Mouse (Mus musculus): ENCODE data around the gene Plcb1. TPM values are rescaled to one million over a fixed set of nuclear protein-coding genes. Genes with fewer than 3 reads are reported as not detected.
A peak's percentile ranks its signal among the peaks of the same experiment; 100 is the strongest.

Plcb1 gene
- polyA plus RNA-seq, 1 experiment, result 0.55 TPM

DNA sequence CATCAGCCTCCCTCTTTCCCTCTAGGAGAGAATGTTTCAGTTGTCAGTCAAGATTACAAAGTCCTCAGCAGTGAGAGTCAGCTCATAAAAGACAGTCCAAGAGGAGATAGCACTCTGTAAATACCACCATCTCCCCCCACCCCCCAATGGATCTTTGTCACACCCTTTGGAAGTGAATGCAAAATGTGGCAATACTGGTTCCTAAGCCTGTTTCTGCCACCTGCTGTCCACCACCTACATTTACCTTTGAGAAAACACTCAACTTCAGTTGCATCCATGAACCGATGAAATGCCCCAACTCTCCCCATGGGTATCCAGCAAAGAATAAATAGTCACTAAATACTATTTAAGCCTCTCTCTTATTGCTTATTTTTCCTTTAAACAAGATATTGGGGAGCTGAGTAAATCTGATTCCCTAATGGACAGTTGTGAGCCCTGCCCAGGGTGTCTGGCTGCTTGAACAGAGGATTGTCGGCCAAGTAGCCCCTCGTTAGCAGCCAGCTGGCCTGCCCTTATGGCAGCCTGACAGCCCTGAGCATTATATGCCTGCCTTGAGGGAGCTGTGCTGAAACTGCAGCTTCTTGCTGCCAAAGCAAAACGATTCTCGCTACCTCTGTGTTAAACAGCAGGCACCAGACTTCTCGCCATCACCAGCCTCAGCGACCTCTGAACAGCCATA, 537.5 kb downstream of the Plcb1 start:
- no peaks in the 10 kb centered on the region for H3K27me3 ChIP-seq (ENCODE audit: control insufficient read depth, insufficient read depth, insufficient read length)
- no peaks in the 10 kb centered on the region for H3K79me3 ChIP-seq (ENCODE audit: low read depth)
- H3K36me3 ChIP-seq (ENCODE audit: control insufficient read depth, insufficient read depth), result no peaks in the 10 kb centered on the region
- no peak overlapping the region for H3ac ChIP-seq (ENCODE audit: control insufficient read depth, insufficient read length, low read depth)
- TF ChIP-seq MAX (IDR thresholded peaks at IDR 0.05) (no peak), MYOG (IDR thresholded peaks at IDR 0.05; ENCODE audit: control insufficient read depth, extremely low read depth, insufficient read length) (no peak), CEBPB (IDR thresholded peaks at IDR 0.05; ENCODE audit: low read depth) (no peak)
- H3K4me3 ChIP-seq (ENCODE audit: insufficient read depth, poor library complexity, severe bottlenecking), result no peak overlapping the region
- H3K79me2 ChIP-seq (ENCODE audit: control insufficient read depth, insufficient read depth), result no peaks in the 10 kb centered on the region

DNA sequence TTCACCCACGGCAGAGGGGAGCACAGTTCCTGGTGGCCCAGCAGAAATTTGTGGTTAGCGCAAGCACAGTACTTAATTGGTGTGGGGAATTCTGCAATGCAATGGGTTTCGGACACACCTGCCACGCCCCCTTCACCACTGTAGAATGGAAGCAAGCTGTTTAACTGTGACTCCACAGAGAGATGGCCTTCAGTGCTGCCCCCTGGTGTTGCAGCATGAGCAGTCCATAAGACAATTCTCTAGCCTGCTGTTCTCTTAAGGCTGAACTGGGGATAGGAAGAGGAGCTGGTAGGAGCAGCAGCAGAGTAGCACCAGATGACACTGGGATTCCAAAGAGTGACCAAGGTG, 538.1 kb downstream of the Plcb1 start:
- no peak overlapping the region for H3K4me3 ChIP-seq (ENCODE audit: insufficient read depth, poor library complexity, severe bottlenecking)

DNA sequence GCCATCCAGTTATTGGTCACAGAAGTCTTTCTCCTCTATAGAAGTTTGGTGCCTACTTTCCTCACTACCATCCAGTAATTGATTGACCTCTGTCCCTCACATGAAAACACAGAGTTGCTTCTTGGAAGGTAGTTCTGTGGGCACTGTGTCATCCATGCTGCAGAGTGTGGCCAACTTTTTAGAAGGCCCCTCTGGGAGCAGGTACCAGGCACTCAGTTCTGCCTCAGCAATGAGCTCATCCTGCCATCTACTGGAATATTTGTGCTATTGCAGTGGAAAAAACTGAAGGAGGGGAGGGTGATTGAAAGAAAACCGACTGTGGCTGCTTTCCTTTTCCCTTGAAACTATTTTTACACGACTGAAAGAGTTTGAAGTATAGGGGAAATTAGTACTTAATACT, 542.9 kb downstream of the Plcb1 start:
- H3K36me3 ChIP-seq (ENCODE audit: control insufficient read depth, insufficient read depth), result no peaks in the 10 kb centered on the region
- H3ac ChIP-seq (ENCODE audit: control insufficient read depth, insufficient read length, low read depth), result no peak overlapping the region
- no peaks in the 10 kb centered on the region for H3K27me3 ChIP-seq (ENCODE audit: control insufficient read depth, insufficient read depth, insufficient read length)
- no peak overlapping the region for H3K4me3 ChIP-seq (ENCODE audit: insufficient read depth, poor library complexity, severe bottlenecking)
- TF ChIP-seq CTCF (IDR thresholded peaks at IDR 0.05; ENCODE audit: control insufficient read depth, insufficient read depth, insufficient read length), result peak; percentile 50
- TF ChIP-seq CEBPB (IDR thresholded peaks at IDR 0.05; ENCODE audit: low read depth), result no peak
- no peaks in the 10 kb centered on the region for H3K79me2 ChIP-seq (ENCODE audit: control insufficient read depth, insufficient read depth)
- H3K79me3 ChIP-seq (ENCODE audit: low read depth), result no peaks in the 10 kb centered on the region

More for the DNA sequence above, 538.1 kb downstream of the Plcb1 start:
- Histone ChIP-seq H3K36me3 (ENCODE audit: control insufficient read depth, insufficient read depth) (no peaks in the 10 kb centered on the region), H3K79me2 (ENCODE audit: control insufficient read depth, insufficient read depth) (no peaks in the 10 kb centered on the region), H3K79me3 (ENCODE audit: low read depth) (no peaks in the 10 kb centered on the region), H3K27me3 (ENCODE audit: control insufficient read depth, insufficient read depth, insufficient read length) (no peaks in the 10 kb centered on the region), H3ac (ENCODE audit: control insufficient read depth, insufficient read length, low read depth) (no peak overlapping the region)
- TF ChIP-seq CTCF (IDR thresholded peaks at IDR 0.05; ENCODE audit: control insufficient read depth, insufficient read depth, insufficient read length) (peak; percentile 41), USF1 (IDR thresholded peaks at IDR 0.05; ENCODE audit: low read depth) (no peak)

DNA sequence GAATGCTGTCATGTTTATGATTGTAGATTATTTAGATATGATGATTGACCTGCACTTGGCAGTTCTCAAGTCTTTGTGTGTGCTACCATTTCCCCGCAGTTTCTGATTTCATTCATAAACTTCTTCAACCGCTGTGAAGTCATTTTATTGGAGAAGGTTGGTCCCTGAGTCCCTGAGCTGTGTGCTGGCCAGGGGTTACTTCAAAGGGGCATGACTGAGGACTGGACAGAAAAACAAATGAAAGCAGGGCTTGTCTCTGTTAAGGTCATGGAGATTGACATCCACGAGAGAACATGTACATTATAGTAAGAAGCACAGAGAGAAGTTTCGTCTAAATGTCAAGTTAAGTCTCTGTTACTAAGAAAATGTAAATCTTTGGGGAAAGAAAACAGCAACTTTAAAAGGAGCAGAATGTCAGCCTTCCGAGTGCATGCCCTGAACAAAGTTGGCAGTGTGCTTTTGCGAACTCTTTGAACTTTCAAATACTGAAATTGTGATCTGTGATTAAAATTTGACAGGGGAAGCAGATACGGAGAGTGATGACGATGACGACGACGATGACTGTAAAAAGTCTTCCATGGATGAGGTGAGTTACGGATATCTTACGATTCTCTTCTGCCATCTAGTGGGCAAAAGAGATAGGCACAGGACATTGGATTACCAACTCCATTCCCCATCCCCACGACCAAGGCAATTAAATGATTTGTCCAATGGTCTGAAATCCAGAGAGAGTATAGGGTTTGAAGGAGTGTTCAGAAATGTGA, 544.1 kb downstream of the Plcb1 start:
- H3K36me3 ChIP-seq (ENCODE audit: control insufficient read depth, insufficient read depth), result no peaks in the 10 kb centered on the region
- no peak overlapping the region for H3K4me3 ChIP-seq (ENCODE audit: insufficient read depth, poor library complexity, severe bottlenecking)

DNA sequence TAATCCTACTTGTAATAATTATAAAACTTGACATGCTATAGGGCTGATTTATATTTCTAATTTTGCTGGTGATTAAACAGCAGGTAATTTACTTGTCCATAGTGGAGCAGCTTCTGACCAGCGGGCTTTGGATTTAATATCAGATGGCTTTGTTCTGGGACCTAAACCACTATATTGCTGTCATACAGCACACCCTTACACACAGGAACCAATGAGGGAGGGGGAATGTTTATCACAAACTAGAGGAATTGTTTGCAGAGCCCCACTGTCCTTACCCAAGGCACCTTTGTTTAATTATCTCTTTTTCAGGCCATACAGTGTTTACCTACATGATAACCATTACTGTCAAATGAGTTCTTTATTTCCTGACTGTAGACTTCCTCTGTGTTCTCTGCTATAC, 546.0 kb downstream of the Plcb1 start:
- no peak for TF ChIP-seq MAX (IDR thresholded peaks at IDR 0.05)
- no peak for TF ChIP-seq USF1 (IDR thresholded peaks at IDR 0.05; ENCODE audit: low read depth)
- no peak for TF ChIP-seq MYOG (IDR thresholded peaks at IDR 0.05; ENCODE audit: control insufficient read depth, extremely low read depth, insufficient read length)
- no peak for TF ChIP-seq CEBPB (IDR thresholded peaks at IDR 0.05; ENCODE audit: low read depth)
- TF ChIP-seq CTCF (IDR thresholded peaks at IDR 0.05; ENCODE audit: control insufficient read depth, insufficient read depth, insufficient read length), result no peak
- TF ChIP-seq FOSL1 (IDR thresholded peaks at IDR 0.05; ENCODE audit: insufficient read depth, low read length, poor library complexity, severe bottlenecking), result no peak
- TF ChIP-seq MYOD1 (IDR thresholded peaks at IDR 0.05; ENCODE audit: control insufficient read depth, insufficient read length, low read depth), result no peak

More for the DNA sequence above, 544.1 kb downstream of the Plcb1 start:
- TF ChIP-seq MYOD1 (IDR thresholded peaks at IDR 0.05; ENCODE audit: control insufficient read depth, insufficient read length, low read depth) (no peak), CTCF (IDR thresholded peaks at IDR 0.05; ENCODE audit: control insufficient read depth, insufficient read depth, insufficient read length) (peak; percentile 50), MYOG (IDR thresholded peaks at IDR 0.05; ENCODE audit: control insufficient read depth, extremely low read depth, insufficient read length) (no peak)
- H3K79me3 ChIP-seq (ENCODE audit: low read depth), result no peaks in the 10 kb centered on the region
- no peaks in the 10 kb centered on the region for H3K79me2 ChIP-seq (ENCODE audit: control insufficient read depth, insufficient read depth)
- H3K27me3 ChIP-seq (ENCODE audit: control insufficient read depth, insufficient read depth, insufficient read length), result no peaks in the 10 kb centered on the region
- no peak overlapping the region for H3ac ChIP-seq (ENCODE audit: control insufficient read depth, insufficient read length, low read depth)

DNA sequence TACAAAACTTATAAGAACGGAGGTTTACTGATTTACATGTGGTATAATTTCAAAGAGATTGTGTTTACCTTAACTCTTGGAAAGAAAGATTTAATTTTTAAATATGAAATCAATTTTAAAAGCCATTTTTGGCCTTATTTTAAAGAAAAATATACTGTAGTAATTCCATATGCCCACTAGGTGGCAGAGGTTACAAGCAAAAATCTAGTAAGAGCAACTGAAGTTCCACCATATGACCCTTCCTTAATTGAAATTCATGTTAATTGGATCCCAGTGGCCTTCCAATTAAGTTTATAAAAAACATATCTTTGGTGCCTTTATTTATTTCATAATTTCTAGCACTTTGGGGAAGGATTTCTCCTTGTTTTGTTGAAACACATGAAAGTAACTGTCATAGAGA, 570.4 kb downstream of the Plcb1 start:
- no peaks in the 10 kb centered on the region for H3K27me3 ChIP-seq (ENCODE audit: control insufficient read depth, insufficient read depth, insufficient read length)

More for the DNA sequence above, 546.0 kb downstream of the Plcb1 start:
- Histone ChIP-seq H3K27me3 (ENCODE audit: control insufficient read depth, insufficient read depth, insufficient read length) (no peaks in the 10 kb centered on the region), H3K36me3 (ENCODE audit: control insufficient read depth, insufficient read depth) (no peaks in the 10 kb centered on the region), H3K79me3 (ENCODE audit: low read depth) (no peaks in the 10 kb centered on the region), H3ac (ENCODE audit: control insufficient read depth, insufficient read length, low read depth) (no peak overlapping the region), H3K4me3 (ENCODE audit: insufficient read depth, poor library complexity, severe bottlenecking) (no peak overlapping the region), H3K79me2 (ENCODE audit: control insufficient read depth, insufficient read depth) (no peaks in the 10 kb centered on the region)

More for the DNA sequence above, 570.4 kb downstream of the Plcb1 start:
- Histone ChIP-seq H3K79me3 (ENCODE audit: low read depth) (no peaks in the 10 kb centered on the region), H3K4me3 (ENCODE audit: insufficient read depth, poor library complexity, severe bottlenecking) (no peak overlapping the region), H3K79me2 (ENCODE audit: control insufficient read depth, insufficient read depth) (no peaks in the 10 kb centered on the region), H3K36me3 (ENCODE audit: control insufficient read depth, insufficient read depth) (no peaks in the 10 kb centered on the region), H3ac (ENCODE audit: control insufficient read depth, insufficient read length, low read depth) (no peak overlapping the region)
- no peak for TF ChIP-seq FOSL1 (IDR thresholded peaks at IDR 0.05; ENCODE audit: insufficient read depth, low read length, poor library complexity, severe bottlenecking)
- TF ChIP-seq MYOG (IDR thresholded peaks at IDR 0.05; ENCODE audit: control insufficient read depth, extremely low read depth, insufficient read length), result no peak
- no peak for TF ChIP-seq MAX (IDR thresholded peaks at IDR 0.05)
- no peak for TF ChIP-seq MYOD1 (IDR thresholded peaks at IDR 0.05; ENCODE audit: control insufficient read depth, insufficient read length, low read depth)
- TF ChIP-seq CTCF (IDR thresholded peaks at IDR 0.05; ENCODE audit: control insufficient read depth, insufficient read depth, insufficient read length), result no peak
- no peak for TF ChIP-seq USF1 (IDR thresholded peaks at IDR 0.05; ENCODE audit: low read depth)
